Mouse (Mus musculus) kidney, embryonic 14.5 days (tissue): ENCODE data around the gene Apba2. TPM values are rescaled to one million over a fixed set of nuclear protein-coding genes. Genes with fewer than 3 reads are reported as not detected.

Experiments
- ATAC-seq: fragments of 200-750 bp; cut with Nextera tagmentation; 2 replicates; pipeline ENCODE4 v1.8.0; 2017; ENCODE audit warnings: moderate number of reproducible peaks, mild to moderate bottlenecking, moderate TSS enrichment, moderate library complexity; ENCODE audit not compliant: low FRiP score, low TSS enrichment
- H3K27ac ChIP-seq: fragments of 300-500 bp; sonication (generic); 2 replicates; pipeline ENCODE4 v1.5.1; 2014; ENCODE audit warnings: low read depth, mild to moderate bottlenecking, low read length, moderate library complexity, mixed read lengths
- H3K27me3 ChIP-seq: fragments of 300-500 bp; sonication (generic); 2 replicates; pipeline ENCODE4 v1.6.1; 2014; ENCODE audit warnings: mild to moderate bottlenecking, low read length; ENCODE audit not compliant: control insufficient read depth, insufficient read depth
- H3K36me3 ChIP-seq: fragments of 300-500 bp; sonication (generic); 2 replicates; pipeline ENCODE4 v1.6.1; 2014; ENCODE audit warnings: low read length, mixed read lengths; ENCODE audit not compliant: control insufficient read depth, insufficient read depth
- H3K4me1 ChIP-seq: fragments of 300-500 bp; sonication (generic); 2 replicates; pipeline ENCODE4 v1.6.1; 2014; ENCODE audit warnings: low read length, mixed read lengths; ENCODE audit not compliant: control insufficient read depth, insufficient read depth
- H3K4me2 ChIP-seq: fragments of 300-500 bp; sonication (generic); replicated peaks from 2 replicates; pipeline ENCODE4 v1.6.1; 2014; ENCODE audit warnings: low read depth, mild to moderate bottlenecking, low read length
- H3K4me3 ChIP-seq: fragments of 300-500 bp; sonication (generic); 2 replicates; pipeline ENCODE4 v1.5.1; 2014; ENCODE audit warnings: mild to moderate bottlenecking, low read length
- H3K9ac ChIP-seq: fragments of 300-500 bp; sonication (generic); 2 replicates; pipeline ENCODE4 v1.6.1; 2014; ENCODE audit warnings: low read depth, mild to moderate bottlenecking, low read length, moderate library complexity
- H3K9me3 ChIP-seq: fragments of 300-500 bp; sonication (generic); 2 replicates; pipeline ENCODE4 v1.6.1; 2016; ENCODE audit warnings: low read length; ENCODE audit not compliant: control insufficient read depth
- WGBS: fragments of 180-500 bp; shearing (Covaris S2); extraction: QIAGEN DNeasy Blood & Tissue Kit; methylation state at CpG from one replicate; pipeline ENCODE4 v1.1.7; 2014; 5-methylcytosine and 5-hydroxymethylcytosine counted together
- polyA plus RNA-seq: library from polyadenylated mRNA; unstranded; fragments of >200 nt; fragmentation: Nextera tagmentation; extraction: Ambion mirVana; gene quantifications from 2 replicates; pipeline ENCODE4 v1.2.1, GENCODE M21; 2014

Gene Apba2
- polyA plus RNA-seq, 1 experiment from 2014 or later, result 2.8 TPM

GRCm38 (mm10) chr7:64728816-64729215, 227.3 kb downstream of the Apba2 start:
- Histone ChIP-seq H3K9ac (no peak overlapping the region), H3K4me3 (no peak overlapping the region), H3K4me1 (no peaks in the 10 kb centered on the region), H3K27ac (no peak overlapping the region), H3K27me3 (no peaks in the 10 kb centered on the region), H3K36me3 (no peaks in the 10 kb centered on the region), H3K9me3 (no peaks in the 10 kb centered on the region), H3K4me2 (no peak overlapping the region)
- no peak for ATAC-seq
- 54% methylated on average over 3 of the region's 3 CpGs for WGBS

- H3K4me2 ChIP-seq, result no peak overlapping the region
- no peaks in the 10 kb centered on the region for H3K27me3 ChIP-seq
- no peak overlapping the region for H3K9ac ChIP-seq
- no peak; the same call in 1 of the 2 replicates for ATAC-seq
- no peak overlapping the region for H3K4me3 ChIP-seq
- WGBS, result 28% methylated on average over 7 of the region's 7 CpGs
- no peaks in the 10 kb centered on the region for H3K36me3 ChIP-seq
- no peaks in the 10 kb centered on the region for H3K9me3 ChIP-seq
- no peaks in the 10 kb centered on the region for H3K4me1 ChIP-seq
- H3K27ac ChIP-seq, result no peak overlapping the region
Measured at GRCm38 (mm10) chr7:64729785-64730184, 228.3 kb downstream of the Apba2 start.

GRCm38 (mm10) chr7:64739131-64739530, 237.6 kb downstream of the Apba2 start:
- Histone ChIP-seq H3K9me3 (no peaks in the 10 kb centered on the region), H3K4me3 (no peak overlapping the region), H3K36me3 (no peaks in the 10 kb centered on the region), H3K4me2 (no peak overlapping the region), H3K27me3 (no peaks in the 10 kb centered on the region), H3K4me1 (no peaks in the 10 kb centered on the region), H3K27ac (no peak overlapping the region), H3K9ac (no peak overlapping the region)
- no peak for ATAC-seq
- 75% methylated on average over 11 of the region's 11 CpGs for WGBS

GRCm38 (mm10) chr7:64741333-64742307, 240.1 kb downstream of the Apba2 start:
- Histone ChIP-seq H3K4me1 (no peaks in the 10 kb centered on the region), H3K27me3 (no peaks in the 10 kb centered on the region), H3K9ac (no peak overlapping the region), H3K27ac (no peak overlapping the region), H3K4me2 (no peak overlapping the region), H3K9me3 (no peaks in the 10 kb centered on the region), H3K4me3 (no peak overlapping the region), H3K36me3 (no peaks in the 10 kb centered on the region)
- peak; percentile 66 for ATAC-seq
- 35% methylated on average over 8 of the region's 8 CpGs for WGBS

GRCm38 (mm10) chr7:64743610-64744009, 242.1 kb downstream of the Apba2 start:
- 88% methylated on average over 7 of the region's 7 CpGs for WGBS
- Histone ChIP-seq H3K36me3 (no peaks in the 10 kb centered on the region), H3K9ac (no peak overlapping the region), H3K4me3 (no peak overlapping the region), H3K4me1 (no peaks in the 10 kb centered on the region), H3K9me3 (no peaks in the 10 kb centered on the region), H3K4me2 (no peak overlapping the region), H3K27me3 (no peaks in the 10 kb centered on the region), H3K27ac (no peak overlapping the region)
- no peak for ATAC-seq

- Histone ChIP-seq H3K9ac (no peak overlapping the region), H3K4me1 (no peaks in the 10 kb centered on the region), H3K27ac (no peak overlapping the region), H3K9me3 (no peaks in the 10 kb centered on the region), H3K36me3 (no peaks in the 10 kb centered on the region), H3K27me3 (no peaks in the 10 kb centered on the region), H3K4me2 (no peak overlapping the region), H3K4me3 (no peak overlapping the region)
- WGBS, result 26% methylated on average over 5 of the region's 5 CpGs
- peak; percentile 71 for ATAC-seq
Measured at GRCm38 (mm10) chr7:64751465-64751864, 250.0 kb downstream of the Apba2 start.

- no peak overlapping the region for H3K9ac ChIP-seq
- no peaks in the 10 kb centered on the region for H3K36me3 ChIP-seq
- ATAC-seq, result no peak
- H3K9me3 ChIP-seq, result no peaks in the 10 kb centered on the region
- H3K27ac ChIP-seq, result no peak overlapping the region
- no peaks in the 10 kb centered on the region for H3K27me3 ChIP-seq
- WGBS, result 78% methylated on average over 7 of the region's 7 CpGs
- no peak overlapping the region for H3K4me3 ChIP-seq
- H3K4me1 ChIP-seq, result no peaks in the 10 kb centered on the region
- no peak overlapping the region for H3K4me2 ChIP-seq
Measured at GRCm38 (mm10) chr7:64752133-64752532, 250.6 kb downstream of the Apba2 start.

GRCm38 (mm10) chr7:64753678-64754077, 252.2 kb downstream of the Apba2 start:
- Histone ChIP-seq H3K4me3 (no peak overlapping the region), H3K4me2 (no peak overlapping the region), H3K36me3 (no peaks in the 10 kb centered on the region), H3K27ac (no peak overlapping the region), H3K27me3 (no peaks in the 10 kb centered on the region), H3K9me3 (no peaks in the 10 kb centered on the region), H3K9ac (no peak overlapping the region), H3K4me1 (no peaks in the 10 kb centered on the region)
- 29% methylated on average over 6 of the region's 6 CpGs for WGBS
- ATAC-seq, result no peak

GRCm38 (mm10) chr7:64754161-64754560, 252.7 kb downstream of the Apba2 start:
- H3K36me3 ChIP-seq, result no peaks in the 10 kb centered on the region
- H3K9me3 ChIP-seq, result no peaks in the 10 kb centered on the region
- peak; percentile 50; the same call in 1 of the 2 replicates for ATAC-seq
- no peaks in the 10 kb centered on the region for H3K27me3 ChIP-seq
- H3K9ac ChIP-seq, result no peak overlapping the region
- H3K4me2 ChIP-seq, result no peak overlapping the region
- H3K27ac ChIP-seq, result no peak overlapping the region
- 25% methylated on average over 7 of the region's 7 CpGs for WGBS
- H3K4me1 ChIP-seq, result no peaks in the 10 kb centered on the region
- no peak overlapping the region for H3K4me3 ChIP-seq
